ENCODE assay signal across 13 mouse cellular contexts in genomic region chr1:20190444-20190843, GRCm38 (mm10).
DNase-seq lines count a peak whose midpoint lies in the region; ATAC-seq and TF ChIP-seq lines count a peak whose summit lies in the region.
"Had no signal": no experiment of that assay in that cellular context is flagged by ENCODE, and none has a peak within 500 bp of the region (broad histone marks: within the 10 kb centered on the region; RNA-seq: fewer than 3 reads in every experiment).

No protein-coding gene starts in this region.

- no peak overlapping the region for H3K9ac ChIP-seq in hindbrain, embryonic 11.5 days (ENCODE audit: low read depth, low read length)
- no peak overlapping the region for H3K9ac ChIP-seq in midbrain, embryonic 12.5 days (replicated peaks)
- H3K9ac ChIP-seq in liver, postnatal 0 days (replicated peaks): no peak overlapping the region
- H3K9ac ChIP-seq: liver, embryonic 15.5 days; stomach, embryonic 15.5 days had no signal

- TF ChIP-seq EP300 in liver, postnatal 0 days (IDR thresholded peaks at IDR 0.05; ENCODE audit: low read depth): no peak

- H3K27me3 ChIP-seq in hindbrain, embryonic 11.5 days (ENCODE audit: control insufficient read depth, insufficient read depth, low read length): no peaks in the 10 kb centered on the region
- peaks cover 4% of the 10 kb centered on the region; the same call in 1 of the 2 replicates for H3K27me3 ChIP-seq in midbrain, embryonic 12.5 days
- H3K27me3 ChIP-seq in liver, postnatal 0 days (ENCODE audit: insufficient read depth, low read length): no peaks in the 10 kb centered on the region
- H3K27me3 ChIP-seq: CH12.LX; liver, embryonic 15.5 days; stomach, embryonic 15.5 days had no signal

- ATAC-seq in hindbrain, embryonic 11.5 days (ENCODE audit: low FRiP score): peak; percentile 63
- peak; percentile 71; the same call in 1 of the 2 replicates for ATAC-seq in midbrain, embryonic 12.5 days (ENCODE audit: low FRiP score, low read depth)
- ATAC-seq in liver, postnatal 0 days: no peak

- H3K4me1 ChIP-seq in hindbrain, embryonic 11.5 days (replicated peaks; ENCODE audit: control insufficient read depth, insufficient read depth, low read length): no peaks in the 10 kb centered on the region
- no peaks in the 10 kb centered on the region for H3K4me1 ChIP-seq in midbrain, embryonic 12.5 days
- H3K4me1 ChIP-seq in liver, postnatal 0 days (ENCODE audit: insufficient read depth): no peaks in the 10 kb centered on the region
- H3K4me1 ChIP-seq: liver, embryonic 15.5 days; stomach, embryonic 15.5 days had no signal

- H3K9me3 ChIP-seq in hindbrain, embryonic 11.5 days (ENCODE audit: control insufficient read depth, low read length): no peaks in the 10 kb centered on the region
- H3K9me3 ChIP-seq in midbrain, embryonic 12.5 days: no peaks in the 10 kb centered on the region
- H3K9me3 ChIP-seq in liver, postnatal 0 days (ENCODE audit: low read length): no peaks in the 10 kb centered on the region
- H3K9me3 ChIP-seq: liver, embryonic 15.5 days; stomach, embryonic 15.5 days had no signal

- peak; percentile 1 for DNase-seq in right cerebral cortex, postnatal 4 days
- DNase-seq in right cerebral cortex, postnatal 25 days: no peak
- DNase-seq in hindbrain, embryonic 11.5 days (ENCODE audit: low spot score): peak; percentile 40
- peak; percentile 0 for DNase-seq in telencephalon, adult 2 months (ENCODE audit: low read depth, low spot score)
- DNase-seq in urinary bladder, adult 2 months (ENCODE audit: low spot score): no peak
- no peak for DNase-seq in liver, postnatal 0 days
- DNase-seq: adrenal gland, adult 8-10 months; heart, adult 2 months; kidney, postnatal 36 days had no signal

- no peak overlapping the region for H3K4me2 ChIP-seq in hindbrain, embryonic 11.5 days (replicated peaks; ENCODE audit: low read depth, low read length)
- peak overlapping the region; percentile 25; the same call in 1 of the 2 replicates for H3K4me2 ChIP-seq in midbrain, embryonic 12.5 days (replicated peaks)
- H3K4me2 ChIP-seq in liver, postnatal 0 days (ENCODE audit: low read depth, low read length): no peak overlapping the region
- H3K4me2 ChIP-seq: liver, embryonic 15.5 days; stomach, embryonic 15.5 days had no signal

- H3K36me3 ChIP-seq in hindbrain, embryonic 11.5 days (ENCODE audit: control insufficient read depth, insufficient read depth, low read length): no peaks in the 10 kb centered on the region
- H3K36me3 ChIP-seq in midbrain, embryonic 12.5 days: no peaks in the 10 kb centered on the region
- no peaks in the 10 kb centered on the region for H3K36me3 ChIP-seq in liver, postnatal 0 days (replicated peaks; ENCODE audit: insufficient read depth, low read length)
- H3K36me3 ChIP-seq: liver, embryonic 15.5 days; stomach, embryonic 15.5 days had no signal

- TF ChIP-seq CTCF in liver, postnatal 0 days (IDR thresholded peaks at IDR 0.05; ENCODE audit: low read depth): no peak

- H3K4me3 ChIP-seq in hindbrain, embryonic 11.5 days (ENCODE audit: low read depth, low read length): no peak overlapping the region
- H3K4me3 ChIP-seq in midbrain, embryonic 12.5 days: no peak overlapping the region
- H3K4me3 ChIP-seq in liver, postnatal 0 days (ENCODE audit: low read depth, low read length): no peak overlapping the region
- H3K4me3 ChIP-seq: heart, adult 2 months; liver, embryonic 15.5 days; stomach, embryonic 15.5 days had no signal

- 26% methylated on average over 9 of the region's 9 CpGs for WGBS in hindbrain, embryonic 11.5 days
- WGBS in midbrain, embryonic 12.5 days: 25% methylated on average over 9 of the region's 9 CpGs
- WGBS in liver, postnatal 0 days (ENCODE audit: insufficient replicate concordance): 62% methylated on average over 9 of the region's 9 CpGs

- no peak overlapping the region for H3K27ac ChIP-seq in hindbrain, embryonic 11.5 days (ENCODE audit: low read depth, low read length)
- no peak overlapping the region for H3K27ac ChIP-seq in midbrain, embryonic 12.5 days (replicated peaks)
- no peak overlapping the region for H3K27ac ChIP-seq in liver, postnatal 0 days (ENCODE audit: low read depth)
- H3K27ac ChIP-seq: heart, adult 2 months; liver, embryonic 15.5 days; stomach, embryonic 15.5 days had no signal

Comparison
In these comparisons a context has a peak if more than half of its experiments do, and no peak if none do; other contexts are left out.
1. DNase-seq: peak in right cerebral cortex, postnatal 4 days (single experiment), hindbrain, embryonic 11.5 days (single experiment) and telencephalon, adult 2 months (single experiment); none in right cerebral cortex, postnatal 25 days (single experiment), urinary bladder, adult 2 months (single experiment) and liver, postnatal 0 days (single experiment).